Mouse (Mus musculus) thymus, adult 2 months (tissue): ENCODE measurements around the gene Tmed4.

ENCODE experiments used
- CTCF ChIP-seq: fragments of 200-500 bp; IDR thresholded peaks from 2 replicates; pipeline ENCODE4 v1.5.1; 2012; ENCODE audit warnings: mild to moderate bottlenecking, control low read depth, low read length, moderate library complexity, borderline replicate concordance; ENCODE audit not compliant: control insufficient read depth, poor library complexity, insufficient read depth; ENCODE audit errors: extremely low read depth
- POLR2A ChIP-seq: fragments of 200-500 bp; IDR thresholded peaks from 2 replicates; pipeline ENCODE4 v1.6.1; 2012; ENCODE audit warnings: mild to moderate bottlenecking, low read length, control low read depth, moderate library complexity; ENCODE audit not compliant: control insufficient read depth, poor library complexity, insufficient read depth; ENCODE audit errors: extremely low read depth

DNA sequence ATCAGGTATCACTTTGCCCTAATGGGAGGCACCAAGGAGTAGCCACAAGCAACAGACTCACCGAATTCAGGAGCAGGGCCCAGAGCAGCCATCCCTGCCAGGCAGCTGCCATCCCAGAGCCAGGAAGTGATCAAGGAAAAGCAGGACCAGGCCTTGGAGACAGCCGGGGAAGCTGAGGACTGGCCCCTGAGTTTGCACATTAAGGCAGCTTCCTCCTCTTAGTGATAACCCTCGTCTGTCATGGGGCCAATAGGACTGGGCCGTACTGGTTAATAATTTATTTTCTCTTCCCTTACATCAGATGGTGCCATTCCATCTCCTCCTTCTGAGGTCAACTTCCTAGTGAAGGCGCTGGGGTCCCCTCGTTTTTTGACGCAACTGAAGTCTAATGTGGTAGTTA lies 44.7 kb downstream of the Tmed4 start, which contains the start of gene Npc1l1:
- TF ChIP-seq CTCF (no peak), POLR2A (no peak)
